Mouse (Mus musculus) midbrain, embryonic 11.5 days (tissue): ENCODE measurements at regions not wholly inside any gene's neighbourhood (a gene's known extent, or its start where the extent isn't known, plus 50 kb on each side); places are given as distances from the start of the nearest gene placed in this dataset.

Experiments used
- ATAC-seq: fragments of 200-750 bp; cut with Nextera tagmentation; 2 replicates; pipeline ENCODE4 v1.8.0; 2017; ENCODE audit warnings: moderate TSS enrichment, moderate library complexity; ENCODE audit not compliant: low FRiP score
- DNase-seq: peaks from one replicate; pipeline ENCODE4 v3.0.0; 2015; ENCODE audit warnings: low spot score; ENCODE audit errors: missing footprints
- H3K27ac ChIP-seq: fragments of 300-500 bp; sonication (generic); 2 replicates; pipeline ENCODE4 v1.5.1; 2014; ENCODE audit warnings: low read depth, low read length
- H3K27me3 ChIP-seq: fragments of 300-500 bp; sonication (generic); 2 replicates; pipeline ENCODE4 v1.6.1; 2014; ENCODE audit warnings: mild to moderate bottlenecking, low read length, moderate library complexity, mixed read lengths; ENCODE audit not compliant: control insufficient read depth, insufficient read depth
- H3K36me3 ChIP-seq: fragments of 300-500 bp; sonication (generic); 2 replicates; pipeline ENCODE4 v1.6.1; 2014; ENCODE audit warnings: mild to moderate bottlenecking, low read length, moderate library complexity, mixed read lengths; ENCODE audit not compliant: control insufficient read depth, insufficient read depth
- H3K4me1 ChIP-seq: fragments of 300-500 bp; sonication (generic); 2 replicates; pipeline ENCODE4 v1.6.1; 2014; ENCODE audit warnings: low read length; ENCODE audit not compliant: control insufficient read depth, insufficient read depth
- H3K4me2 ChIP-seq: fragments of 300-500 bp; sonication (generic); 2 replicates; pipeline ENCODE4 v1.6.1; 2014; ENCODE audit warnings: mild to moderate bottlenecking, moderate library complexity
- H3K4me3 ChIP-seq: fragments of 300-500 bp; sonication (generic); 2 replicates; pipeline ENCODE4 v1.5.1; 2014; ENCODE audit warnings: low read depth, low read length
- H3K9ac ChIP-seq: fragments of 300-500 bp; sonication (generic); 2 replicates; pipeline ENCODE4 v1.6.1; 2014; ENCODE audit warnings: low read length
- H3K9me3 ChIP-seq: fragments of 300-500 bp; sonication (generic); 2 replicates; pipeline ENCODE4 v1.6.1; 2016; ENCODE audit warnings: low read length; ENCODE audit not compliant: control insufficient read depth
- WGBS: fragments of 180-500 bp; shearing (Covaris S2); extraction: QIAGEN DNeasy Blood & Tissue Kit; methylation state at CpG from one replicate; pipeline ENCODE4 v1.1.7; 2014; 5-methylcytosine and 5-hydroxymethylcytosine counted together

- no peak overlapping the region for H3K4me2 ChIP-seq
- H3K4me3 ChIP-seq, result no peak overlapping the region
- DNase-seq (no peak), ATAC-seq (no peak)
- H3K9me3 ChIP-seq, result no peaks in the 10 kb centered on the region
- no peaks in the 10 kb centered on the region for H3K27me3 ChIP-seq
- no peak overlapping the region for H3K9ac ChIP-seq
- no peaks in the 10 kb centered on the region for H3K4me1 ChIP-seq
- H3K27ac ChIP-seq, result no peak overlapping the region
- H3K36me3 ChIP-seq, result no peaks in the 10 kb centered on the region
- WGBS, result 78% methylated on average over 5 of the region's 5 CpGs
Observed at GRCm38 (mm10) chr3:103408724-103409123, 129.6 kb downstream of the Trim33 start.

DNA sequence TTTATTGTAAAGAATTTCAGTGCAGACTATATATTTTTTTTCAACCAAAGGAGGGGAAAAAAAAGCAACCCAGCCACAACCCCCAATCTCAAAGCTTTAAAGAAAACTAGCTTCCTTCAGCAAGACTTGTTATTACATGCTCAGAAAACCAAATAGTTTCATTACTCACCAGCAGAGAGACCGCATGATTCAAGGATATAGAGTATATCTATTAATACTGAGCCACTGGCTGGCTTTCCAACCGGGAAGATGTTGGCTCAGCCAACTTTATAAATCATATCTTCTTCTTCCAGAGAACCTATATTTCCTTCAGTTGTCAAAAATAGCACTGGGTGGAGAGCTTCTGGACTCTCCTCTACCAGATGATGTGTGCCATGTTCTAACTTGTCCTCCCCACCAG, 133.2 kb downstream of the Trim33 start:
- Histone ChIP-seq H3K9me3 (no peaks in the 10 kb centered on the region), H3K36me3 (no peaks in the 10 kb centered on the region), H3K4me3 (no peak overlapping the region), H3K27ac (no peak overlapping the region), H3K4me2 (no peak overlapping the region), H3K4me1 (no peaks in the 10 kb centered on the region), H3K27me3 (no peaks in the 10 kb centered on the region), H3K9ac (no peak overlapping the region)
- no peak for DNase-seq
- no peak for ATAC-seq
- 90% methylated on average over 2 of the region's 2 CpGs for WGBS

DNA sequence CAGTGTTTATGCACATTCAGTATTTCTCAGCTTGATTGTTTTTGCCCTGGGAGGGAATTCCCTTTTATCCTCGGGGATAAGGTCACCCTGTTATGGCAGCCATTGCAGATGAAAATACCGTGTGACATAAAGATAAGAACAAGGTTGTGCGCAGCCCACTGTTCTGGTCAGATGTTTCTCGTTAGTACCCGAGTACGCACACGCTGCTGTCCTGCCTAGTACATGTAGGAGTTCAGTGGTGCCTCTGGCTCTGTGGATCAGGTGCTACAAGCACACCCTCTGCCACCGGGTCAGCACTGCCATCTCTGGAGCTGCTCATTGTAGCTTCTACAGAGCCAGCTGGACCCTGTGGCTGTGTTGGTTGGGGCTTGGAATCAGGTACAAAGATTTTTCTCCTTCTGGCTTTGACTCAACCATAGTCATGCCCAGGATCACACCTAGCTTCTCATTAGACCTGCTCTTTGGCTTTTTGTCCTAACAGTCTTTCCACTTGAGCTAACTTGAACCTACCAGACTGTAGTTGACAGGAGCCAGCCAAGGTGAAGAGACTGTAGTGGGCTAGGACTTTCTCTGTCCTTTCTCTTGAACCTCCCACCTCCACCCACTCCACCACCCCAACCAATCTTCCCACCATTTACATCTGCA, 136.1 kb downstream of the Trim33 start:
- Histone ChIP-seq H3K27ac (no peak overlapping the region), H3K9ac (no peak overlapping the region)

GRCm38 (mm10) chr3:103416296-103416695, 137.2 kb downstream of the Trim33 start:
- H3K4me3 ChIP-seq, result no peak overlapping the region
- no peaks in the 10 kb centered on the region for H3K9me3 ChIP-seq
- no peak overlapping the region for H3K27ac ChIP-seq
- WGBS, result 58% methylated on average over 2 of the region's 2 CpGs
- H3K4me2 ChIP-seq, result no peak overlapping the region
- ATAC-seq, result no peak
- peaks cover 22% of the 10 kb centered on the region for H3K4me1 ChIP-seq
- H3K9ac ChIP-seq, result no peak overlapping the region
- DNase-seq, result peak; percentile 19
- H3K27me3 ChIP-seq, result no peaks in the 10 kb centered on the region
- H3K36me3 ChIP-seq, result no peaks in the 10 kb centered on the region

More for the DNA sequence above, 136.1 kb downstream of the Trim33 start:
- H3K27me3 ChIP-seq, result no peaks in the 10 kb centered on the region
- H3K4me1 ChIP-seq, result peaks cover 11% of the 10 kb centered on the region
- no peaks in the 10 kb centered on the region for H3K9me3 ChIP-seq
- ATAC-seq, result no peak
- DNase-seq, result no peak
- no peaks in the 10 kb centered on the region for H3K36me3 ChIP-seq
- H3K4me2 ChIP-seq, result no peak overlapping the region
- whole genome bisulfite sequencing, result 81% methylated on average over 8 of the region's 8 CpGs
- H3K4me3 ChIP-seq, result no peak overlapping the region

- no peaks in the 10 kb centered on the region for H3K27me3 ChIP-seq
- no peak overlapping the region for H3K27ac ChIP-seq
- no peak overlapping the region for H3K4me3 ChIP-seq
- no peak for ATAC-seq
- no peak overlapping the region for H3K9ac ChIP-seq
- no peak overlapping the region for H3K4me2 ChIP-seq
- peaks cover 26% of the 10 kb centered on the region for H3K4me1 ChIP-seq
- WGBS, result 92% methylated on average over 4 of the region's 4 CpGs
- peak; percentile 64 for DNase-seq
- no peaks in the 10 kb centered on the region for H3K9me3 ChIP-seq
- H3K36me3 ChIP-seq, result no peaks in the 10 kb centered on the region
Observed at GRCm38 (mm10) chr3:103417781-103418180, 138.7 kb downstream of the Trim33 start.

DNA sequence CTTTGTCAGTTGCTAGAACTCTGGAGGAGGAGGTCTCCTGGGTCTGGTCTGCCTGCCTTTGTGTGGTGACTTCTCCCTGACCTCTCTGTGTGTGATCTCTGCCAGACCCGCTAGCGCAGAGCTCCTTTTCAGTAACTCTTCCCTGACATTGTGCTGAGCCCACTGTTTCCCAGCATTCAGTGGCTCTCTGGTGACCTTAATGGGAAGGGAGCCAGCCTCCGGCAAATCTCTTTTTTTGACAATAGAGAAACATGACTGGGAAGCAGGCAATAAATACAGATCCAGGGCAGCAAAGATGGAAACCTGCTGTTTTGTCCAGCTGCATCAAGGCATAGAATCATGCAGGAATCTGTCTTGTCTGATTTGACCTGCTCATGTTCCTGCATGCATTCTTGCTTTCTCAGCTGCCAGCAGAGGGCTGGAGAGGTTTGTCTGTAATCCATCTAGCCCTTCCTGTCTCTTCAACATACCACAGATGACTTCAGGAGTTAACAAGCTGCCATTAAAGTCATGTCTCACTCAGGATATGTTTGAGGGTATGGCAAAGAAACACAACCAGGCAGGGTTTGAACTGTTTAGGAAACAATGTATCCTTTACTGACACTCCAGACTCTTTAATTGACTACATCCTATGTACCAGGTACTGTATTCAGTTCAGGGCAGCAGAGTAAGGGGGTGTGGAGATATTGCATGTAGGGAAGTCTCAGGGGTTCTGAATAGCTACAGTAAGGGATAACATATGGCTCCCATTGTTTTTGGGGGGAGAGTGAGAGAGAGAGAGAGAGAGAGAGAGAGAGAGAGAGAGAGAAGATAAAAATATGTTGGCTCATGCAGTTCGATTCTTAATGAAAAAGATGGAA, 140.9 kb downstream of the Trim33 start:
- Histone ChIP-seq H3K27me3 (no peaks in the 10 kb centered on the region), H3K27ac (peak overlapping the region; percentile 40), H3K9ac (no peak overlapping the region), H3K4me1 (peaks cover 26% of the 10 kb centered on the region), H3K4me3 (no peak overlapping the region), H3K4me2 (no peak overlapping the region), H3K36me3 (no peaks in the 10 kb centered on the region), H3K9me3 (no peaks in the 10 kb centered on the region)
- peak; percentile 91 for DNase-seq
- 21% methylated on average over 4 of the region's 4 CpGs for WGBS
- ATAC-seq, result peak; percentile 66; the same call in 1 of the 2 replicates

GRCm38 (mm10) chr3:103420621-103421274, 141.7 kb downstream of the Trim33 start:
- H3K9ac ChIP-seq, result no peak overlapping the region
- DNase-seq (peak; percentile 87), ATAC-seq (peak; percentile 49)
- no peak overlapping the region for H3K4me2 ChIP-seq
- H3K4me3 ChIP-seq, result no peak overlapping the region
- H3K4me1 ChIP-seq, result peaks cover 26% of the 10 kb centered on the region
- peak overlapping the region; percentile 40; the same call in 1 of the 2 replicates for H3K27ac ChIP-seq
- no peaks in the 10 kb centered on the region for H3K27me3 ChIP-seq
- no peaks in the 10 kb centered on the region for H3K36me3 ChIP-seq
- 67% methylated on average over 12 of the region's 12 CpGs for WGBS
- H3K9me3 ChIP-seq, result no peaks in the 10 kb centered on the region

DNA sequence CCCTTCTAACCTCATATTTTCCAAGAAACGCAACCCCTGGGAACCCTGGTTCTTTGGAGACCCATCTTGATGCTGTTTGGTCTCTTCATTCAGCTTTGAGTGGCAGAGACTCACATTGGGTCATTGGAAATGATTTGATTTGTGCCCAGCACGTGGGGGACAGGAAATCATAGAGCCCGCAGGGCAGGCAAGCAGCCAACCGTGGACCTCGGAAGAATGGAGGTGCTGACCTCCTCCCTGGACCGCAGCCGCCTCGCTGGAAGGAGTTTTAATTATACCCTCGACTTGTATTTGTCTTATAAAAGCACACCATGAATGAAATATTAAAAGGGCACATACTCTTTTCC, 142.2 kb downstream of the Trim33 start:
- 50% methylated on average over 9 of the region's 9 CpGs for WGBS
- ATAC-seq, result no peak
- DNase-seq, result peak; percentile 86

DNA sequence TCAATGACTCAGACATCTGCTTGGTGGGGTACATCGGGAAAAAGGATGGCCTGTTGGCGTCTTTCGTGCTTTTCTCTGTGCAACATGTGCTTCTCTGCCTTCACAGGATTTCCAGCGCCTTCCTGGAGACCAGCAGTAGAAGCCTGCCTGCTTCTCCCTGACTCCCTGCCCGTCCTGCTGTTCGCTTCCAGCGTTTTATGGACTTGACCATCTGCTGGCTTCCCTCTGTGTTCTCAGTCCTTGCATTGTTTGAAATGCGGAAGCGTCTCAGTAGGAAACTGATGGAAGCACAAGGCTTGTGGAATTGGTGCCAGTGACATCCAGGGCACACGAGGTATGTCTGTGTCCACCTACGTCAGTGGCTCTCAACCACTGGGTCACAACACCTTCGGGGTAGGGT, 143.7 kb downstream of the Trim33 start:
- H3K4me1 ChIP-seq, result peaks cover 26% of the 10 kb centered on the region
- ATAC-seq (no peak), DNase-seq (peak; percentile 12)
- H3K9me3 ChIP-seq, result no peaks in the 10 kb centered on the region
- H3K27me3 ChIP-seq, result no peaks in the 10 kb centered on the region
- 86% methylated on average over 12 of the region's 12 CpGs for WGBS
- no peak overlapping the region for H3K9ac ChIP-seq
- H3K27ac ChIP-seq, result no peak overlapping the region
- no peaks in the 10 kb centered on the region for H3K36me3 ChIP-seq
- no peak overlapping the region for H3K4me3 ChIP-seq
- no peak overlapping the region for H3K4me2 ChIP-seq

More for the DNA sequence above, 142.2 kb downstream of the Trim33 start:
- no peak overlapping the region for H3K4me2 ChIP-seq
- peaks cover 26% of the 10 kb centered on the region for H3K4me1 ChIP-seq
- no peaks in the 10 kb centered on the region for H3K9me3 ChIP-seq
- no peak overlapping the region for H3K4me3 ChIP-seq
- no peak overlapping the region for H3K9ac ChIP-seq
- H3K27ac ChIP-seq, result no peak overlapping the region
- no peaks in the 10 kb centered on the region for H3K27me3 ChIP-seq
- no peaks in the 10 kb centered on the region for H3K36me3 ChIP-seq
